ENCODE assay signal across 22 mouse cellular contexts in genomic region chr5:83593289-83593610, GRCm38 (mm10).
A peak's percentile ranks its signal among the peaks of the same experiment; 100 is the strongest.
DNase-seq lines count a peak whose midpoint lies in the region; ATAC-seq lines count a peak whose summit lies in the region.
"Had no signal": no experiment of that assay in that cellular context is flagged by ENCODE, and none has a peak within 500 bp of the region (broad histone marks: within the 10 kb centered on the region; RNA-seq: fewer than 3 reads in every experiment).

No protein-coding gene starts in this region.

- 71% methylated on average over 1 of the region's 1 CpGs for WGBS in hindbrain, embryonic 12.5 days
- 83% methylated on average over 1 of the region's 1 CpGs for WGBS in hindbrain, embryonic 14.5 days
- WGBS in neural tube, embryonic 11.5 days: 83% methylated on average over 1 of the region's 1 CpGs
- WGBS in neural tube, embryonic 15.5 days: 90% methylated on average over 1 of the region's 1 CpGs
- WGBS in forebrain, embryonic 16.5 days: 64% methylated on average over 1 of the region's 1 CpGs

- DNase-seq in hindbrain, embryonic 14.5 days (ENCODE audit: low spot score): no peak
- DNase-seq in neural tube, embryonic 11.5 days (ENCODE audit: low spot score): no peak
- no peak for DNase-seq in ovary, postnatal 36 days (ENCODE audit: low spot score)
- DNase-seq: adrenal gland, postnatal 14 days; cerebellum, adult 18-20 months; cerebellum, adult 9-11 months; cerebellum, postnatal 36 days; gastrocnemius, adult 2 months; gastrocnemius, postnatal 25 days; heart, adult 11 months; heart, postnatal 36 days had no signal

- H3K4me1 ChIP-seq in hindbrain, embryonic 12.5 days: no peaks in the 10 kb centered on the region
- H3K4me1 ChIP-seq in hindbrain, embryonic 14.5 days (replicated peaks; ENCODE audit: control insufficient read depth, insufficient read depth, low read length): no peaks in the 10 kb centered on the region
- H3K4me1 ChIP-seq in neural tube, embryonic 11.5 days (ENCODE audit: control insufficient read depth, insufficient read depth, low read length): no peaks in the 10 kb centered on the region
- no peaks in the 10 kb centered on the region for H3K4me1 ChIP-seq in neural tube, embryonic 15.5 days
- no peaks in the 10 kb centered on the region for H3K4me1 ChIP-seq in forebrain, embryonic 16.5 days (replicated peaks; ENCODE audit: control insufficient read depth, insufficient read depth, low read length)
- H3K4me1 ChIP-seq: embryonic facial prominence, embryonic 15.5 days; heart, embryonic 13.5 days; hindbrain, embryonic 15.5 days had no signal

- no peak overlapping the region for H3K9ac ChIP-seq in hindbrain, embryonic 12.5 days
- no peak overlapping the region for H3K9ac ChIP-seq in hindbrain, embryonic 14.5 days
- H3K9ac ChIP-seq in neural tube, embryonic 11.5 days (ENCODE audit: low read length): no peak overlapping the region
- no peak overlapping the region for H3K9ac ChIP-seq in neural tube, embryonic 15.5 days (replicated peaks)
- no peak overlapping the region for H3K9ac ChIP-seq in forebrain, embryonic 16.5 days (replicated peaks; ENCODE audit: low read depth, low read length)
- H3K9ac ChIP-seq: embryonic facial prominence, embryonic 15.5 days; heart, embryonic 13.5 days; hindbrain, embryonic 15.5 days had no signal

- H3K27ac ChIP-seq in hindbrain, embryonic 12.5 days: no peak overlapping the region
- H3K27ac ChIP-seq in hindbrain, embryonic 14.5 days: no peak overlapping the region
- H3K27ac ChIP-seq in neural tube, embryonic 11.5 days (ENCODE audit: low read depth, low read length): no peak overlapping the region
- no peak overlapping the region for H3K27ac ChIP-seq in neural tube, embryonic 15.5 days (replicated peaks)
- no peak overlapping the region for H3K27ac ChIP-seq in forebrain, embryonic 16.5 days (ENCODE audit: low read length)
- H3K27ac ChIP-seq: embryonic facial prominence, embryonic 15.5 days; gastrocnemius, adult 2 months; heart, embryonic 13.5 days; hindbrain, embryonic 15.5 days had no signal

- no peaks in the 10 kb centered on the region for H3K27me3 ChIP-seq in hindbrain, embryonic 12.5 days
- no peaks in the 10 kb centered on the region for H3K27me3 ChIP-seq in hindbrain, embryonic 14.5 days (ENCODE audit: control insufficient read depth, insufficient read depth, low read length)
- H3K27me3 ChIP-seq in neural tube, embryonic 11.5 days (ENCODE audit: control insufficient read depth, insufficient read depth, low read length): no peaks in the 10 kb centered on the region
- H3K27me3 ChIP-seq in neural tube, embryonic 15.5 days (replicated peaks): no peaks in the 10 kb centered on the region
- H3K27me3 ChIP-seq in forebrain, embryonic 16.5 days (replicated peaks; ENCODE audit: control insufficient read depth, insufficient read depth, low read length): no peaks in the 10 kb centered on the region
- H3K27me3 ChIP-seq: CH12.LX; embryonic facial prominence, embryonic 15.5 days; heart, embryonic 13.5 days; hindbrain, embryonic 15.5 days; Patski had no signal

- no peaks in the 10 kb centered on the region for H3K9me3 ChIP-seq in hindbrain, embryonic 12.5 days (replicated peaks)
- H3K9me3 ChIP-seq in hindbrain, embryonic 14.5 days (ENCODE audit: control insufficient read depth, low read length): no peaks in the 10 kb centered on the region
- H3K9me3 ChIP-seq in neural tube, embryonic 11.5 days (ENCODE audit: control insufficient read depth, low read length): no peaks in the 10 kb centered on the region
- H3K9me3 ChIP-seq in neural tube, embryonic 15.5 days (replicated peaks): no peaks in the 10 kb centered on the region
- H3K9me3 ChIP-seq in forebrain, embryonic 16.5 days (ENCODE audit: control insufficient read depth, low read length): no peaks in the 10 kb centered on the region
- H3K9me3 ChIP-seq: embryonic facial prominence, embryonic 15.5 days; heart, embryonic 13.5 days had no signal

- H3K4me2 ChIP-seq in hindbrain, embryonic 12.5 days (replicated peaks): no peak overlapping the region
- H3K4me2 ChIP-seq in hindbrain, embryonic 14.5 days (replicated peaks): no peak overlapping the region
- H3K4me2 ChIP-seq in neural tube, embryonic 11.5 days (ENCODE audit: low read depth): no peak overlapping the region
- H3K4me2 ChIP-seq in neural tube, embryonic 15.5 days: no peak overlapping the region
- H3K4me2 ChIP-seq in forebrain, embryonic 16.5 days (ENCODE audit: low read length): no peak overlapping the region
- H3K4me2 ChIP-seq: embryonic facial prominence, embryonic 15.5 days; heart, embryonic 13.5 days; hindbrain, embryonic 15.5 days had no signal

- no peak overlapping the region for H3K4me3 ChIP-seq in hindbrain, embryonic 12.5 days
- no peak overlapping the region for H3K4me3 ChIP-seq in hindbrain, embryonic 14.5 days (replicated peaks; ENCODE audit: low read length)
- no peak overlapping the region for H3K4me3 ChIP-seq in neural tube, embryonic 11.5 days (ENCODE audit: low read depth, low read length)
- H3K4me3 ChIP-seq in neural tube, embryonic 15.5 days (replicated peaks): no peak overlapping the region
- no peak overlapping the region for H3K4me3 ChIP-seq in forebrain, embryonic 16.5 days (replicated peaks; ENCODE audit: low read length)
- H3K4me3 ChIP-seq: embryonic facial prominence, embryonic 15.5 days; erythroblast, embryonic 14.5 days; gastrocnemius, adult 2 months; heart, embryonic 13.5 days; hindbrain, embryonic 15.5 days had no signal

- H3K36me3 ChIP-seq in hindbrain, embryonic 12.5 days: no peaks in the 10 kb centered on the region
- no peaks in the 10 kb centered on the region for H3K36me3 ChIP-seq in hindbrain, embryonic 14.5 days (replicated peaks; ENCODE audit: control insufficient read depth, insufficient read depth)
- H3K36me3 ChIP-seq in neural tube, embryonic 11.5 days (ENCODE audit: control insufficient read depth, insufficient read depth, low read length): no peaks in the 10 kb centered on the region
- no peaks in the 10 kb centered on the region for H3K36me3 ChIP-seq in neural tube, embryonic 15.5 days
- no peaks in the 10 kb centered on the region for H3K36me3 ChIP-seq in forebrain, embryonic 16.5 days (ENCODE audit: control insufficient read depth, insufficient read depth)
- H3K36me3 ChIP-seq: embryonic facial prominence, embryonic 15.5 days; heart, embryonic 13.5 days; hindbrain, embryonic 15.5 days had no signal

- peak; percentile 69 for ATAC-seq in hindbrain, embryonic 12.5 days (ENCODE audit: low FRiP score)
- no peak for ATAC-seq in hindbrain, embryonic 14.5 days (ENCODE audit: low FRiP score)
- 0 out of 2 replicates have a peak, but pooled peaks have one; percentile 38 for ATAC-seq in neural tube, embryonic 11.5 days (ENCODE audit: insufficient read depth, low FRiP score, low TSS enrichment)
- no peak for ATAC-seq in neural tube, embryonic 15.5 days (ENCODE audit: low FRiP score)
- ATAC-seq in forebrain, embryonic 16.5 days: peak; percentile 97
- ATAC-seq: activated CD4-positive, CD25-positive, alpha-beta regulatory T cell, adult 4 months; intestine, embryonic 16.5 days; Patski had no signal

Comparison
In these comparisons a context has a peak if more than half of its experiments do, and no peak if none do; other contexts are left out.
1. ATAC-seq: peak in hindbrain, embryonic 12.5 days (single experiment), neural tube, embryonic 11.5 days (single experiment) and forebrain, embryonic 16.5 days (single experiment); none in hindbrain, embryonic 14.5 days (single experiment) and neural tube, embryonic 15.5 days (single experiment).